Mouse (Mus musculus): Measurements from ENCODE around the gene Alcam. TPM values are rescaled to one million over a fixed set of nuclear protein-coding genes. Genes with fewer than 3 reads are reported as not detected.

Gene Alcam
- total RNA-seq, 2 experiments from 2014 or later, result 124 TPM

- no peak for DNase-seq
Measured at GRCm38 (mm10) chr16:52243421-52243973, 210.4 kb downstream of the Alcam start.

- no peak for DNase-seq
Measured at GRCm38 (mm10) chr16:52242144-52242543, 211.7 kb downstream of the Alcam start.

GRCm38 (mm10) chr16:52229930-52230329 lies 223.9 kb downstream of the Alcam start:
- no peak for DNase-seq

- no peak for DNase-seq
Measured at GRCm38 (mm10) chr16:52229446-52229845, 224.4 kb downstream of the Alcam start.

- no peak for DNase-seq
Measured at GRCm38 (mm10) chr16:52222896-52223295, 231.0 kb downstream of the Alcam start.

- no peak for DNase-seq
Measured at GRCm38 (mm10) chr16:52219069-52219468, 234.8 kb downstream of the Alcam start.

GRCm38 (mm10) chr16:52210844-52211606 lies 242.8 kb downstream of the Alcam start:
- no peak for DNase-seq

- DNase-seq, result no peak
Measured at GRCm38 (mm10) chr16:52200107-52200506, 253.8 kb downstream of the Alcam start.

Data from layer of hippocampus, postnatal 36 days (tissue).